In genomic region chr10:77771225-77771624, GRCm38 (mm10) we compare ENCODE assay signal across 13 mouse cellular contexts. TPM values are rescaled to one million over a fixed set of nuclear protein-coding genes. Genes with fewer than 3 reads are reported as not detected.
"Had no signal": no experiment of that assay in that cellular context is flagged by ENCODE, and none has a peak within 500 bp of the region (broad histone marks: within the 10 kb centered on the region; RNA-seq: fewer than 3 reads in every experiment).

Gene Gm3238 (minus strand): TSS chr10:77771325.

RNA-seq across cellular contexts. Expression of gene Gm3238, which starts in this region (rescaled TPM):
- polyA plus RNA-seq: neural tube, embryonic 13.5 days; neural tube, embryonic 14.5 days; neural tube, embryonic 15.5 days; small intestine, adult 2 months; spleen, adult 2 months; stomach, embryonic 14.5 days; stomach, embryonic 15.5 days; stomach, embryonic 16.5 days; stomach, postnatal 0 days; testis, adult 2 months; thymus, adult 2 months; thymus, postnatal 0 days; urinary bladder, adult 2 months had no signal
